Mouse (Mus musculus): Measurements from ENCODE around the gene Ppp4r3b. TPM values are rescaled to one million over a fixed set of nuclear protein-coding genes. Genes with fewer than 3 reads are reported as not detected.

Gene Ppp4r3b
- polyA plus RNA-seq, 1 experiment = 5.2 TPM

GRCm38 (mm10) chr11:29254643-29255042 lies 82.0 kb downstream of the Ppp4r3b start:
- H3K36me3 ChIP-seq (replicated peaks; ENCODE audit: low read length) = no peaks in the 10 kb centered on the region
- H3K4me1 ChIP-seq = peaks cover 6% of the 10 kb centered on the region
- no peaks in the 10 kb centered on the region for H3K27me3 ChIP-seq (replicated peaks)
- peak overlapping the region; percentile 12 for H3K4me3 ChIP-seq (replicated peaks)
- no peak for TF ChIP-seq GATA1 (IDR thresholded peaks at IDR 0.05; ENCODE audit: borderline replicate concordance, low read length)
- TF ChIP-seq FLI1 (IDR thresholded peaks at IDR 0.05; ENCODE audit: low read length) = no peak
- H3K9me3 ChIP-seq = peaks cover 12% of the 10 kb centered on the region

DNA sequence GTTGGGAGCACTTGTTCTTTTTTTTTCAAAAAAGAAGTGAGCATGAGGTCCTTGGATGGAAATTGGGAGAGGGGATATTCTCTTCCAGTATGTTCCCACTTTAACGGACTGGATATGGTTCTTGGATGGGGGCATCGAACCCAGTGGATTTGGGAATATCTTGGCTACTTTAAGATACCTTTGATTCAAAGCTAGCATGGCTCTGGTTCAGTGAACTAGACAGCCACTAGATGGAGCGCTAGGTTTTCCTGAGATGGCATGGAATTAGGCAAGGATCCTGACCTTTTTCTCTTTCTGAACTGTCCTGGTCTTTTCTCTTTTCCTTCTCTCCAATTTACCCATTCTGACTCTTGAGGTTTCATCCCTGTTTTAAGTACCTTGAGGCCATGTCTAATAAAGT lies 95.1 kb downstream of the Ppp4r3b start:
- TF ChIP-seq GATA1 (IDR thresholded peaks at IDR 0.05; ENCODE audit: borderline replicate concordance, low read length) (no peak), FLI1 (IDR thresholded peaks at IDR 0.05; ENCODE audit: low read length) (no peak)

More for the DNA sequence above, 95.1 kb downstream of the Ppp4r3b start:
- no peaks in the 10 kb centered on the region for H3K36me3 ChIP-seq (replicated peaks; ENCODE audit: low read length)
- H3K4me3 ChIP-seq (replicated peaks) = no peak overlapping the region
- H3K27me3 ChIP-seq (replicated peaks) = peaks cover 4% of the 10 kb centered on the region
- peaks cover 19% of the 10 kb centered on the region for H3K9me3 ChIP-seq
- H3K4me1 ChIP-seq = peaks cover 9% of the 10 kb centered on the region

Other genes starting within 250 kb of the Ppp4r3b start
- gene Pnpt1, start 42.1 kb upstream of the Ppp4r3b start, polyA plus RNA-seq (2012; ENCODE audit: insufficient read depth, low replicate concordance) = 13.4 and 42.9 TPM in 2 replicates
- 33.4 and 38.2 TPM in 2 replicates for gene Cfap36, start 74.5 kb downstream of the Ppp4r3b start, polyA plus RNA-seq (2012; ENCODE audit: insufficient read depth, low replicate concordance)
- 4.2 and 7.3 TPM in 2 replicates for gene Ccdc88a, start 200.8 kb downstream of the Ppp4r3b start, polyA plus RNA-seq (2012; ENCODE audit: insufficient read depth, low replicate concordance)

Measured in megakaryocyte, embryonic 14.5 days (primary cell).